Mouse (Mus musculus) MEL (cell line): ENCODE data around the gene Itsn1.

Experiments
- BHLHE40 ChIP-seq: IDR thresholded peaks from 2 replicates; pipeline ENCODE4 v1.6.1; 2012; ENCODE audit warnings: low read depth, mild to moderate bottlenecking, inconsistent platforms, low read length, improper control_type of control experiment, borderline replicate concordance
- CHD1 ChIP-seq: IDR thresholded peaks from 2 replicates; pipeline ENCODE4 v1.6.1; 2012; ENCODE audit warnings: low read depth, mild to moderate bottlenecking, inconsistent platforms, low read length, improper control_type of control experiment
- CTCF ChIP-seq, 3 experiments: IDR thresholded peaks in 2 of 3; conservative IDR thresholded peaks in 1 of 3; 2 replicates each; pipeline ENCODE4 v1.5.1; 2011 to 2012; ENCODE audit warnings: low read length in 3 of 3, low read depth in 2 of 3, mild to moderate bottlenecking in 2 of 3, improper control_type of control experiment in 1 of 3, inconsistent platforms in 1 of 3, mixed read lengths in 1 of 3, moderate library complexity in 1 of 3; ENCODE audit not compliant: control insufficient read depth in 1 of 3, insufficient read depth in 1 of 3, poor library complexity in 1 of 3, severe bottlenecking in 1 of 3
- ETS1 ChIP-seq: IDR thresholded peaks from 2 replicates; pipeline ENCODE4 v1.6.1; 2012; ENCODE audit warnings: low read depth, mild to moderate bottlenecking, inconsistent platforms, low read length, improper control_type of control experiment, moderate library complexity
- RAD21 ChIP-seq: IDR thresholded peaks from 2 replicates; pipeline ENCODE4 v1.6.1; 2011; ENCODE audit warnings: mild to moderate bottlenecking, low read depth, low read length, improper control_type of control experiment
- SMC3 ChIP-seq: IDR thresholded peaks from 2 replicates; pipeline ENCODE4 v1.6.1; 2011; ENCODE audit warnings: low read depth, low read length, improper control_type of control experiment
- TCF12 ChIP-seq: IDR thresholded peaks from 2 replicates; pipeline ENCODE4 v1.6.1; 2014; ENCODE audit warnings: low read depth, mild to moderate bottlenecking, inconsistent platforms, low read length, improper control_type of control experiment, moderate library complexity
- USF1 ChIP-seq: IDR thresholded peaks from 2 replicates; pipeline ENCODE4 v1.6.1; 2014; ENCODE audit warnings: low read depth, mild to moderate bottlenecking, inconsistent platforms, low read length, improper control_type of control experiment, moderate library complexity

DNA sequence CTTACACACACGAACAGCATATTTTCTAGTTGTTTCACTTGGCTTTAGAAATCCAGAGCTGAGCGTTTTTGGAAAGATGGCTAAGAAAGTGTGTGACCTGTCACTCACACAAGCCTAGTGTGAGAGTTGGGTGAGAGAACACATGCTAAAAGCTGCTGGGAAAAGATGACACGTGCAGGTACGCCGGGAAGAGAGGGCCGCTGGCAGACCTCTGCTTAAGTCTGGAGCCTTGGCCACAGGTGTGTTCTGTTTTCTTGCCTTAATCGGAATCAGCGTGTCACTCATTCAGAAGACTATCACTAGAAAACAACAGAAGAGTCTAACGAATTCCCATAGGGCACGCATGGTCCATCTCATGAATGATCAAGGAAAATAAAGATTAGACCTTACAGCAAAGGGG lies 50.5 kb downstream of the Itsn1 start:
- TF ChIP-seq CTCF (IDR thresholded peaks at IDR 0.05 in 2 of 3, conservative IDR thresholded peaks at IDR 0.05 in 1 of 3; ENCODE audit: control insufficient read depth in 1 of 3, insufficient read depth in 1 of 3, low read depth in 2 of 3, low read length in 3 of 3, poor library complexity in 1 of 3, severe bottlenecking in 1 of 3) (no peak), SMC3 (no peak), RAD21 (no peak), ETS1 (no peak), TCF12 (no peak), CHD1 (no peak), BHLHE40 (no peak), USF1 (no peak)
